Mouse (Mus musculus) olfactory bulb, adult 2 months (tissue): Measurements from ENCODE around the gene Fam166b. TPM values are rescaled to one million over a fixed set of nuclear protein-coding genes. Genes with fewer than 3 reads are reported as not detected.

Experiments used
- H3K27ac ChIP-seq: fragments of 200-500 bp; 2 replicates; pipeline ENCODE4 v1.5.1; 2012; ENCODE audit warnings: low read depth, low read length; ENCODE audit not compliant: insufficient read depth
- H3K4me1 ChIP-seq: fragments of 200-500 bp; 2 replicates; pipeline ENCODE4 v1.6.1; 2012; ENCODE audit warnings: low read length; ENCODE audit not compliant: control insufficient read depth, insufficient read depth
- H3K4me3 ChIP-seq: fragments of 200-500 bp; 2 replicates; pipeline ENCODE4 v1.5.1; 2012; ENCODE audit warnings: mild to moderate bottlenecking, low read depth, low read length, moderate library complexity; ENCODE audit not compliant: insufficient read depth
- CTCF ChIP-seq: fragments of 200-500 bp; IDR thresholded peaks from 2 replicates; pipeline ENCODE4 v1.5.1; 2012; ENCODE audit warnings: low read depth, mild to moderate bottlenecking, low read length, moderate library complexity; ENCODE audit not compliant: insufficient read depth
- POLR2A ChIP-seq: fragments of 200-500 bp; IDR thresholded peaks from 2 replicates; pipeline ENCODE4 v1.6.1; 2012; ENCODE audit warnings: mild to moderate bottlenecking, low read depth, low read length, moderate library complexity; ENCODE audit not compliant: insufficient read depth
- WGBS: fragments of 180-500 bp; shearing (Covaris S2); methylation state at CpG from one replicate; pipeline ENCODE4 v1.1.7; 2018; 5-methylcytosine and 5-hydroxymethylcytosine counted together
- polyA plus RNA-seq: library from polyadenylated mRNA; stranded (reverse); fragments of >200 nt; gene quantifications from 2 replicates; pipeline ENCODE4 v1.2.4, GENCODE M21; 2012; ENCODE audit warnings: low replicate concordance; ENCODE audit not compliant: missing spikeins, insufficient read depth, insufficient read length

Gene Fam166b
- polyA plus RNA-seq, 1 experiment, result not detected

DNA sequence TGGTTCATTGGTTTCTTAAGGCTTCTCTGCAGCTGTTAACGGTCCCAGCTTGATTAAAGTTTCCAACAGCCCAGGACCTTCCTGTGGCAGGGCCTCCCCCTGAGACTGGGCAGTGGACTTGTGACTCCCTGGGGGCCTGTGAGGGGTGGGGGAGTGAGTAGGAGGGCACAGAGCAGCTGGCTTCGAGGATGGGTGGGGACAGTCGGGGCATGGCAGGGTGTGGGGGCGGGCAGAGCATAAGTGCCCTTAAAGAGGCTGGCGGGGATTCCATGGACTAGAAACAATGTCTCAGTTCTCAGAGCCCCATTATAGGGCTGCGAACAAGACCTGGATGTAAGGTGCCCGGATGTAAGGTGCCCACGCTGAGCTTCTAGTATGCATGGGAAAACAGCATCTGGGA, 28.2 kb upstream of the Fam166b start:
- Histone ChIP-seq H3K4me1 (peaks cover 24% of the 10 kb centered on the region), H3K4me3 (no peak overlapping the region), H3K27ac (no peak overlapping the region)
- WGBS, result 32% methylated on average over 8 of the region's 8 CpGs
- TF ChIP-seq POLR2A, result no peak
- no peak for TF ChIP-seq CTCF

DNA sequence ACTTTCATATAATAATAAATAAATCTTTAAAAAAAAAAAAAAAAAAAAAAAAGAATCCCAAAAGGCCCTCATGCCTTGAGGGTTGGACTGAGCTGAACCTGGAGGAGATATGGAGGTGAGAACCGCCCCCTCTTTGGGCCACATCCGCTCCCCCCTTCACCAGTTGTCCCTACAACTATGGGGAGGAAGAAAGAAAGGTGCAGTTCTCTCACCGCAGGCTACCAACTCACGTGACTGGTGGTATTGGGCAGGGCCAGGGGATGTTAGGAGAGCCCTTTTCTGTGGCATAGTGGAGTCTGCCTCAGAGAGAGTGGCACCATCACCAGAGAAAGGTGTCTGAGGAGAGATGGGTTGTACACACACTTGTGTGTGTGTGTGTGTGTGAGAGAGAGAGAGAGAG, 27.5 kb upstream of the Fam166b start:
- WGBS, result 55% methylated on average over 4 of the region's 4 CpGs

DNA sequence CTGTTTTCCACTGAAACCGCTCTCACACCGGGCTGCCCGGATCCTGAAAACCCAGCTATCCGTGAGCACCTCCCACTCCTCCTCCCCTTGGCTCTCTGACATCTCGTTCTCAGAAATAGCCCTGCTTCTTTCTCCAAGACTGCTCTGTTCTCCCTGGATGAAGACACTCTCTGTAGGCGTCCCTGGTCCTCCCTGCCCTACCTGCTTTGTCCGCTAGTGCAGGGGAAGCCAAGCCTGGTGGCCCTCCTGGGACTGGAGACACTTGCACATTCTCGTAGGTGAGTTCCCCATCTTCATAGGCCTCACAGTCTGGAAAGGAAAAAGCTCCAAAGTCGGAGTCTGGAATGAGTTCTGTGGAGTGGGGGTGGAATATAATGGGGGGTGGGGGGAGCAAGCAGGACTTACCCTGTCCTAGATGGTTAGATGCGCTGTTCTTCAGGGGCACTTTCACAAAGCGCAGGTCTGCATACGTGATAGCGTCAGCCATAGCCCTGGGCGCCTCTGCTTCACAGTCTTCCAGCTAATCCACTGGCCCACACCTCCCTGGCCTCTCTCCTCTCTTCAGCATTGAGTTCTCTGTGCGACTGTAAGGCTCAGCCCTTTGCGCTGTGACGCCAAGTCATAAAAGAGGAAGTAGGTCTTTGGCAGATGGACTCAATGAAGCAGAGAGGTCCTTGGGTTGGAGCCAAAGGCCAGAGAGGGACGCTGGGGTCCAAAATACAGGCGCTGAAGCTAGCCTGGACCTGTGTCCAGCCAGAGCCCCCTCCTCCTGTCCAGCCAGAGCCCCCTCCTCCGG, 25.3 kb upstream of the Fam166b start, which contains the start of gene Cd72:
Gene Cd72 (minus strand): TSS at position 588 of the 796 bp plus-strand sequence.
- Histone ChIP-seq H3K4me1 (peaks cover 25% of the 10 kb centered on the region), H3K4me3 (peak within 1 kb of the TSS; percentile 24; the same call in 1 of the 2 replicates), H3K27ac (no peak within 1 kb of the TSS)
- TF ChIP-seq POLR2A, result no peak
- no peak for TF ChIP-seq CTCF
- WGBS, result 47% methylated on average over 20 of the region's 20 CpGs

More for the DNA sequence above, 27.5 kb upstream of the Fam166b start:
- no peak for TF ChIP-seq POLR2A
- TF ChIP-seq CTCF, result no peak
- Histone ChIP-seq H3K4me1 (peaks cover 25% of the 10 kb centered on the region), H3K27ac (no peak overlapping the region), H3K4me3 (no peak overlapping the region)

DNA sequence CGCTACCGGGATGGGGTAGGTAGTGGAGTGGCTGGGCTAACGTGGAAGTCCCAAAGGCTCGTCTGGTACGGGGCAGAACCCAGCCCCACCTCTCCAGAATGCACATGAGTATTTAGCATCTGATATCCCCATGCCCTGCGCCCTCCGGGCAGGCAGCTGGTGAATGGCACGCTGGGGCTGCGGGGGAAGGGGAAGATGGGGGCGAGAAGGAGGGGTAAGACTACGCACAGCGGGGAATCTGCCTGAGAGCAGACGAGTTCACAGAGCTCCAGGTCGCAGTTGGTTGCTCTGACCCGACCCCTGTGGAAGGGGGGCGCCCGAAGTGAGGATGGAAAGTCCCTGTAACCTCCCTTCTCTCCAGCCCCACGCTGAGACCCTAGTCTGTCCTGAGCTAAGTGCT, 24.5 kb upstream of the Fam166b start:
- TF ChIP-seq CTCF (no peak), POLR2A (no peak)
- peak overlapping the region; percentile 24; the same call in 1 of the 2 replicates for H3K4me3 ChIP-seq
- H3K4me1 ChIP-seq, result peaks cover 25% of the 10 kb centered on the region
- no peak overlapping the region for H3K27ac ChIP-seq
- WGBS, result 3% methylated on average over 18 of the region's 18 CpGs

DNA sequence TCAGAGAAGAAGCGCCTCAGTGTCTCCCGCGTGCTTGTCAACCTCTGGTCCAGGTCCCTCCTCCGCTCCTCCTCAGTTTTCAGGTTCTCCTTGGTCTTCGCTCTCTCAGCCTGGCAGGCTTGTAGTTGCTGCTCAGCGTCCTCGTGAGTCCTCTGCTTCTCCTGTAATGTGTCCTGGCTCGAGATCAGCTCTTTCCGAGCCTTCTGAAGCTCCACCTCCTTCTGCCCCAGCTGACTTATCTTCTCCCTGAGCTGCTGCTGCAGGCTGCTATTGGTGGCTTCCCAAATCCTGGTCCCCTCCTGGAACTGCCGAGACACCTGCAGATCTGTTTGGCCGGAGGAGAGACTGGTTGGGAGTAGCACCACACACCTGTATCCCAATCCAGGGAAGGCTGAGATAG, 23.4 kb upstream of the Fam166b start:
- WGBS, result 51% methylated on average over 11 of the region's 11 CpGs

DNA sequence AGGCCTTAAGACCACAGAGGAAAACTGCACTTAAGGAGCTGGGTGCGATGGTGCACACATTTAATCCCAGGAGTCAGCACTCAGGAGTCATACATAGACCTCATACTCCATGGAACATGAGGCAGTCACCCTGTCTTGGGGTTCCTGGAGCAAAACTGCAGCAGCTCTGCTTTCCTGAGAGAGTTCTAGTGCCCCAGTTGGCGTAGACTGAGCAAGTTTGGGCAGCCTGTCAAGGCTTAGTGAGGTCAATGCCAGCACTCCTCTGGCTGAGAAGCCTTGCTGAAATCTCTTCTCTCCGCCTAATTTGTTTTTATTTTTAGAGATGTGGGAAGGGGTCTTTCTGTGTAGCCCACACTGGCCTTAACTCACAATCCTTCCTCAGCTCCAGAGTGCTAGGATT, 19.6 kb upstream of the Fam166b start:
- no peak overlapping the region for H3K4me3 ChIP-seq
- WGBS, result 85% methylated on average over 3 of the region's 3 CpGs
- no peak overlapping the region for H3K27ac ChIP-seq
- H3K4me1 ChIP-seq, result peaks cover 33% of the 10 kb centered on the region
- no peak for TF ChIP-seq POLR2A
- TF ChIP-seq CTCF, result no peak

More for the DNA sequence above, 23.4 kb upstream of the Fam166b start:
- Histone ChIP-seq H3K4me1 (peaks cover 26% of the 10 kb centered on the region), H3K4me3 (no peak overlapping the region), H3K27ac (no peak overlapping the region)
- no peak for TF ChIP-seq POLR2A
- TF ChIP-seq CTCF, result no peak

GRCm38 (mm10) chr4:43447251-43447650, 18.3 kb upstream of the Fam166b start:
- H3K27ac ChIP-seq, result no peak overlapping the region
- H3K4me1 ChIP-seq, result peaks cover 24% of the 10 kb centered on the region
- no peak overlapping the region for H3K4me3 ChIP-seq
- WGBS, result 41% methylated on average over 13 of the region's 13 CpGs
- TF ChIP-seq POLR2A (no peak), CTCF (no peak)

DNA sequence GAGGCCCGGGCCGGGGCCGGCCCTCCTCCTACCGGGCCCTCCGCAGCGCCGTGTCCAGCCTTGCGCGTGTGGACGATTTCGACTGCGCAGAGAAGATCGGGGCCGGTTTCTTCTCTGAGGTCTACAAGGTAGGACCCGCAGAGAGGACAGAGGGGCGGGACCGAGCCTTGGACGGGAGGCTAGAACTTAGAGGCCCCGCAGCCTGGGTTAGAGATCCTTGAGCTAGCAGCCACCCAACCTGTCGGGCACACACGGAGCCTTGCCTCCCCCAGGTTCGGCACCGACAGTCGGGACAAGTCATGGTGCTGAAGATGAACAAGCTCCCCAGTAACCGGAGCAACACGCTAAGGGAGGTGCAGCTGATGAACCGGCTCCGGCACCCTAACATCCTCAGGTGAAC, 14.6 kb upstream of the Fam166b start:
- TF ChIP-seq POLR2A (peak; percentile 25; the same call in 1 of the 2 replicates), CTCF (no peak)
- H3K4me1 ChIP-seq, result peaks cover 22% of the 10 kb centered on the region
- peak overlapping the region; percentile 79 for H3K4me3 ChIP-seq
- H3K27ac ChIP-seq, result no peak overlapping the region
- under 1% methylated on average over 28 of the region's 28 CpGs for WGBS
